Mouse (Mus musculus) kidney, postnatal 14 days (tissue): ENCODE measurements at regions not wholly inside any gene's neighbourhood (a gene's known extent, or its start where the extent isn't known, plus 50 kb on each side); places are given as distances from the start of the nearest gene placed in this dataset.

Experiments
- DNase-seq: peaks from one replicate; pipeline ENCODE4 v3.0.0; 2022; ENCODE audit warnings: mixed read lengths

- DNase-seq, result no peak
Observed at GRCm38 (mm10) chrX:77443852-77444492, 66.8 kb upstream of the Tbl1x start.

GRCm38 (mm10) chrX:77446755-77447154, 64.1 kb upstream of the Tbl1x start:
- no peak for DNase-seq

- no peak for DNase-seq
Observed at GRCm38 (mm10) chrX:77451977-77452675, 58.7 kb upstream of the Tbl1x start.
